ENCODE assay signal across 8 mouse cellular contexts in the genomic region with DNA sequence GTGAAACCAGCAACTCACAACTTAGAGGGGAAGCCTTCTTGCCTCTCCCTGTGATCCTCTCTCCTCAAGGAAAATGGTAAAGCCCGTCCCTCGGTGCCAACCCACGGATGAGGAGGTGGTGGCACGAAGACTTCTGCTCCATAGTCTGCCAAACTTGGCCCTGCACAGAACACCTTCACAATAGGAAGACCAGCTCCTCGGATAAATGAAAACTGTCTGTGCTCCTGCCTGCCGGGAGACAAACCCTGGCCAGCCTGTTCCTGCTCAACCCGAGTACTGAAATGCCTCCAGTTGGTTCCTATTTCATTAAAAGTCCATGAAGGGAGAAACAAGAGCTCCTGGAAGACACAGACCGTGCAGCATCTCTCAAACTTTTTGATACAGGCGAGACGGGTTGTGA. TPM values are rescaled to one million over a fixed set of nuclear protein-coding genes. Genes with fewer than 3 reads are reported as not detected.
DNase-seq lines count a peak whose midpoint lies in the region; ATAC-seq and TF ChIP-seq lines count a peak whose summit lies in the region.

No protein-coding gene starts in this region.

- H3K9me3 ChIP-seq in kidney, embryonic 15.5 days (replicated peaks) = no peaks in the 10 kb centered on the region
- H3K9me3 ChIP-seq in forebrain, embryonic 11.5 days (ENCODE audit: control insufficient read depth, low read length) = no peaks in the 10 kb centered on the region
- no peaks in the 10 kb centered on the region for H3K9me3 ChIP-seq in intestine, postnatal 0 days (ENCODE audit: control insufficient read depth)
- no peaks in the 10 kb centered on the region for H3K9me3 ChIP-seq in midbrain, postnatal 0 days (ENCODE audit: low read length)

- peak overlapping the region; percentile 63 for H3K9ac ChIP-seq in kidney, embryonic 15.5 days
- H3K9ac ChIP-seq in forebrain, embryonic 11.5 days (ENCODE audit: low read length) = peak overlapping the region; percentile 69
- H3K9ac ChIP-seq in intestine, postnatal 0 days (ENCODE audit: low read depth, low read length) = no peak overlapping the region
- peak overlapping the region; percentile 68 for H3K9ac ChIP-seq in midbrain, postnatal 0 days (replicated peaks; ENCODE audit: low read length, poor library complexity, severe bottlenecking)

- peak overlapping the region; percentile 74 for H3K4me2 ChIP-seq in kidney, embryonic 15.5 days
- peak overlapping the region; percentile 87 for H3K4me2 ChIP-seq in forebrain, embryonic 11.5 days (ENCODE audit: low read depth, low read length, severe bottlenecking)
- H3K4me2 ChIP-seq in intestine, postnatal 0 days (replicated peaks; ENCODE audit: low read depth) = peak overlapping the region; percentile 88
- H3K4me2 ChIP-seq in midbrain, postnatal 0 days (ENCODE audit: low read depth, low read length, poor library complexity, severe bottlenecking) = peak overlapping the region; percentile 77

- H3K4me1 ChIP-seq in kidney, embryonic 15.5 days = peaks cover 27% of the 10 kb centered on the region
- peaks cover 12% of the 10 kb centered on the region for H3K4me1 ChIP-seq in forebrain, embryonic 11.5 days (replicated peaks; ENCODE audit: control insufficient read depth, insufficient read depth, low read length)
- peaks cover 9% of the 10 kb centered on the region; the same call in 1 of the 2 replicates for H3K4me1 ChIP-seq in intestine, postnatal 0 days (replicated peaks; ENCODE audit: control insufficient read depth, insufficient read depth, low read length)
- peaks cover 17% of the 10 kb centered on the region for H3K4me1 ChIP-seq in midbrain, postnatal 0 days (ENCODE audit: insufficient read depth, low read length)

- DNase-seq in kidney, postnatal 36 days = no peak
- DNase-seq in forebrain, embryonic 11.5 days (ENCODE audit: low spot score) = no peak
- DNase-seq in midbrain, postnatal 0 days (ENCODE audit: low spot score) = no peak
- no peak for DNase-seq in spleen, postnatal 10 days (ENCODE audit: low spot score in 2 of 2)
- DNase-seq in adrenal gland, postnatal 4 days (ENCODE audit: low spot score in 2 of 2) = no peak
- DNase-seq in gastrocnemius, postnatal 25 days = no peak

- H3K27me3 ChIP-seq in kidney, embryonic 15.5 days = no peaks in the 10 kb centered on the region
- H3K27me3 ChIP-seq in forebrain, embryonic 11.5 days (ENCODE audit: control insufficient read depth, insufficient read depth, low read length) = no peaks in the 10 kb centered on the region
- no peaks in the 10 kb centered on the region for H3K27me3 ChIP-seq in intestine, postnatal 0 days (replicated peaks; ENCODE audit: control insufficient read depth, insufficient read depth, low read length)
- no peaks in the 10 kb centered on the region for H3K27me3 ChIP-seq in midbrain, postnatal 0 days (ENCODE audit: insufficient read depth, low read length)

- no peak for ATAC-seq in kidney, embryonic 15.5 days (replicated peaks; ENCODE audit: low FRiP score)
- ATAC-seq in forebrain, embryonic 11.5 days (replicated peaks; ENCODE audit: low FRiP score) = no peak
- no peak for ATAC-seq in intestine, postnatal 0 days
- ATAC-seq in midbrain, postnatal 0 days (ENCODE audit: low FRiP score) = no peak

- 62% methylated on average over 10 of the region's 10 CpGs for WGBS in kidney, embryonic 15.5 days
- WGBS in forebrain, embryonic 11.5 days = 72% methylated on average over 10 of the region's 10 CpGs
- WGBS in intestine, postnatal 0 days = 59% methylated on average over 10 of the region's 10 CpGs
- WGBS in midbrain, postnatal 0 days = 57% methylated on average over 10 of the region's 10 CpGs

- no peak for TF ChIP-seq CTCF in intestine, postnatal 0 days (IDR thresholded peaks at IDR 0.05; ENCODE audit: low read depth)
- no peak for TF ChIP-seq CTCF in midbrain, postnatal 0 days (IDR thresholded peaks at IDR 0.05)

- H3K36me3 ChIP-seq in kidney, embryonic 15.5 days = no peaks in the 10 kb centered on the region
- H3K36me3 ChIP-seq in forebrain, embryonic 11.5 days (ENCODE audit: control insufficient read depth, insufficient read depth, low read length) = no peaks in the 10 kb centered on the region
- no peaks in the 10 kb centered on the region for H3K36me3 ChIP-seq in intestine, postnatal 0 days (ENCODE audit: control insufficient read depth, insufficient read depth)
- no peaks in the 10 kb centered on the region for H3K36me3 ChIP-seq in midbrain, postnatal 0 days (ENCODE audit: insufficient read depth, low read length)

- no peak overlapping the region for H3K27ac ChIP-seq in kidney, embryonic 15.5 days
- no peak overlapping the region for H3K27ac ChIP-seq in forebrain, embryonic 11.5 days (ENCODE audit: low read depth, low read length)
- no peak overlapping the region for H3K27ac ChIP-seq in intestine, postnatal 0 days (ENCODE audit: low read depth, low read length)
- H3K27ac ChIP-seq in midbrain, postnatal 0 days (ENCODE audit: low read depth, low read length) = peak overlapping the region; percentile 89

- H3K4me3 ChIP-seq in kidney, embryonic 15.5 days (replicated peaks) = peak overlapping the region; percentile 61
- H3K4me3 ChIP-seq in forebrain, embryonic 11.5 days (ENCODE audit: low read depth, low read length) = peak overlapping the region; percentile 51
- peak overlapping the region; percentile 54 for H3K4me3 ChIP-seq in intestine, postnatal 0 days (ENCODE audit: low read depth, low read length)
- peak overlapping the region; percentile 58 for H3K4me3 ChIP-seq in midbrain, postnatal 0 days (ENCODE audit: low read depth, low read length)

RNA-seq across cellular contexts. Expression of gene Klhl3, which starts 1.2 kb away (rescaled TPM):
- polyA plus RNA-seq in kidney, embryonic 15.5 days (2015; fragmentation: Nextera tagmentation; extraction: Ambion mirVana) = 6.5 and 7.2 TPM in 2 replicates
- polyA plus RNA-seq in forebrain, embryonic 11.5 days (2014; fragmentation: Nextera tagmentation; extraction: Ambion mirVana) = 3.1 TPM in 2 replicates
- polyA plus RNA-seq in intestine, postnatal 0 days (2015; fragmentation: Nextera tagmentation; extraction: Ambion mirVana) = 0.74 and 0.95 TPM in 2 replicates
- total RNA-seq in midbrain, postnatal 0 days (2014; rRNA removed) = 11.0 and 13.4 TPM in 2 replicates
- 9.8 and 11.2 TPM in 2 replicates for polyA plus RNA-seq in midbrain, postnatal 0 days (2015; fragmentation: Nextera tagmentation; extraction: Ambion mirVana)
- 1 to 10 TPM; 4.1 to 5.0 TPM for total RNA-seq in adrenal gland, postnatal 4 days (2021)
- under 1 TPM; 0.41 to 0.88 TPM for total RNA-seq in gastrocnemius, postnatal 25 days (2021)

RNA-seq across cellular contexts. Expression of gene Hnrnpa0, which starts 16.2 kb away (rescaled TPM):
- polyA plus RNA-seq in kidney, embryonic 15.5 days (2015; fragmentation: Nextera tagmentation; extraction: Ambion mirVana) = 38.6 and 41.5 TPM in 2 replicates
- polyA plus RNA-seq in forebrain, embryonic 11.5 days (2014; fragmentation: Nextera tagmentation; extraction: Ambion mirVana) = 50.5 and 51.2 TPM in 2 replicates
- 27.9 and 29.5 TPM in 2 replicates for polyA plus RNA-seq in intestine, postnatal 0 days (2015; fragmentation: Nextera tagmentation; extraction: Ambion mirVana)
- 183 and 185 TPM in 2 replicates for total RNA-seq in midbrain, postnatal 0 days (2014; rRNA removed)
- polyA plus RNA-seq in midbrain, postnatal 0 days (2015; fragmentation: Nextera tagmentation; extraction: Ambion mirVana) = 51.4 and 62.5 TPM in 2 replicates
- total RNA-seq in adrenal gland, postnatal 4 days (2021) = 100 to 1,000 TPM; 214 TPM
- 10 to 100 TPM; 34.6 to 38.6 TPM for total RNA-seq in gastrocnemius, postnatal 25 days (2021)

RNA-seq across cellular contexts. Expression of gene Idnk, which starts 45.3 kb away (rescaled TPM):
- 37.2 and 39.4 TPM in 2 replicates for polyA plus RNA-seq in kidney, embryonic 15.5 days (2015; fragmentation: Nextera tagmentation; extraction: Ambion mirVana)
- 41.6 and 45.8 TPM in 2 replicates for polyA plus RNA-seq in forebrain, embryonic 11.5 days (2014; fragmentation: Nextera tagmentation; extraction: Ambion mirVana)
- polyA plus RNA-seq in intestine, postnatal 0 days (2015; fragmentation: Nextera tagmentation; extraction: Ambion mirVana) = 79.0 and 88.7 TPM in 2 replicates
- total RNA-seq in midbrain, postnatal 0 days (2014; rRNA removed) = 18.4 and 23.3 TPM in 2 replicates
- 54.3 and 54.6 TPM in 2 replicates for polyA plus RNA-seq in midbrain, postnatal 0 days (2015; fragmentation: Nextera tagmentation; extraction: Ambion mirVana)
- total RNA-seq in adrenal gland, postnatal 4 days (2021) = 10 to 100 TPM; 51.0 to 58.0 TPM
- total RNA-seq in gastrocnemius, postnatal 25 days (2021) = 10 to 100 TPM in 1 of 2 experiments, 1 to 10 TPM in 1; 9.3 to 12.2 TPM
